Mouse (Mus musculus): ENCODE results near the gene Naglu. TPM values are rescaled to one million over a fixed set of nuclear protein-coding genes. Genes with fewer than 3 reads are reported as not detected.

Gene Naglu
- 10.8 and 11.1 TPM in 2 replicates for polyA plus RNA-seq (2016; fragmentation: Nextera tagmentation; extraction: Ambion mirVana)

- Histone ChIP-seq H3K9me3 (no peaks in the 10 kb centered on the region), H3K4me1 (peaks cover 13% of the 10 kb centered on the region; the same call in 1 of the 2 replicates), H3K9ac (peak within 1 kb of the TSS; percentile 83), H3K4me2 (replicated peaks) (peak within 1 kb of the TSS; percentile 98), H3K4me3 (peak within 1 kb of the TSS; percentile 76), H3K27ac (no peak within 1 kb of the TSS), H3K36me3 (no peaks in the 10 kb centered on the region), H3K27me3 (replicated peaks) (peaks cover 3% of the 10 kb centered on the region; the same call in 1 of the 2 replicates)
- peak; percentile 89 for ATAC-seq (ENCODE audit: low FRiP score, low read depth)
- WGBS, result 5% methylated on average over 35 of the region's 35 CpGs
Measured at GRCm38 (mm10) chr11:101069391-101070188, at the start of gene Naglu. TSS of gene Naglu (plus strand) at chr11:101070012.

DNA sequence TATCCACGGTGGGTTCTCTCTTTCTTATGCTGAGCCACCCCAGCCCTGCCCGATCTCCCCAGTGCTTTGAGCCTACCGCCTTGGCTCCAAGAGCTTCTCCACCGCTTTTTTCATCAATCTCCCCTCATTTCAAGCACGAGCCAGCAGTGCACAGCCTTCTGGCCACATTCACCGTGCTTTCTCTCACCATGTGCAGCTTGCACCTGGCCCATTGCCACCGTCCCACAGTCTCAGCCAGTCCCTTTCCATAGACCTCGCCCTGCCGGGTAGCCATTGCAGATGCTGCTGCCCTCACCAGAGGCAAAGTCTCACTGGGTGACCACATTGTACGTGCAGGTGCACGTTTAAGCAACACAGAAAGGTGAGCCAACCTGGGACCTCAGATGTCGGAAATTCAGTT lies 46.4 kb upstream of the Naglu start:
- Histone ChIP-seq H3K27ac (no peak overlapping the region), H3K9ac (no peak overlapping the region), H3K4me3 (no peak overlapping the region), H3K36me3 (peaks cover 68% of the 10 kb centered on the region), H3K9me3 (no peaks in the 10 kb centered on the region), H3K4me2 (replicated peaks) (no peak overlapping the region), H3K27me3 (replicated peaks) (no peaks in the 10 kb centered on the region), H3K4me1 (no peaks in the 10 kb centered on the region)
- WGBS, result 91% methylated on average over 12 of the region's 12 CpGs
- no peak for ATAC-seq (ENCODE audit: low FRiP score, low read depth)

DNA sequence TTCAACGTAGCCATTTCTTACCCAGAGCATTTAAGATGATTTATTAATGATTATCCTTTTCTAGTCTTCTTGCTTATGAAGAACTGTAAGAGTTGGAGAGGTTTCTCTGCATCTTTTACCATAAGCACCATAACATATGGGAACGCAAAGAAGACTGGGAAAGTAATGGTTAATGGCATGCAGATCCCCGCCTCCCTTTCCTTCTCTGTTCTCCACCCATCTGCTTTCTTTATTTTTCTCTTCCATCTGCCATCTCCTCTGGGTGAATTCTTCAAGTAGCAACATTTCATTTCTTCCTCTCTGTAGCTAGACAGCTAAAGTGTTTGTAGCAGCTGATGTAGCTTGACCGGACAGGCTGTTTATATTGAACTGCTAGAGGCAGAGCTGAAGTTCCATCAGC lies 45.8 kb upstream of the Naglu start:
- Histone ChIP-seq H3K36me3 (peaks cover 68% of the 10 kb centered on the region), H3K27ac (no peak overlapping the region), H3K9me3 (no peaks in the 10 kb centered on the region), H3K4me1 (no peaks in the 10 kb centered on the region), H3K27me3 (replicated peaks) (no peaks in the 10 kb centered on the region), H3K4me3 (no peak overlapping the region), H3K9ac (no peak overlapping the region), H3K4me2 (replicated peaks) (no peak overlapping the region)
- ATAC-seq (ENCODE audit: low FRiP score, low read depth), result no peak
- WGBS, result 92% methylated on average over 4 of the region's 4 CpGs

DNA sequence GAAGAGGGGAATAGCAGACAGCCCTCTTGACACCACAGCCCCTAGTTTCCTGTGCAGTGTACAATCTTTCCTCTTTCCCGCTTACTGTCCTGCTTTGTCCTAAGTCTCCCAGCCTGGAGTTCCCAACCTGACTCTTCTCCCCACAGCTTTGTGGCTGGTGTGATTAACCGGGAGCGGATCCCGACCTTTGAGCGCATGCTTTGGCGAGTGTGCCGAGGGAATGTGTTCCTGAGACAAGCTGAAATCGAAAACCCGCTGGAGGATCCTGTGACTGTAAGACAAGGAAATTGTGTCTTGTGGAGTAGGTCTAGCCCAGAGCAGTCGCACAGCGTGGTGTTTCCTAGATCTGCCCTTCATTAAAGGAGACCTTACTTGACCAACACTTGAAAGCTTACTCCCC lies 42.7 kb upstream of the Naglu start:
- no peaks in the 10 kb centered on the region for H3K27me3 ChIP-seq (replicated peaks)
- no peak overlapping the region for H3K4me2 ChIP-seq (replicated peaks)
- no peak for ATAC-seq (ENCODE audit: low FRiP score, low read depth)
- H3K9me3 ChIP-seq, result no peaks in the 10 kb centered on the region
- WGBS, result 97% methylated on average over 11 of the region's 11 CpGs
- H3K4me1 ChIP-seq, result no peaks in the 10 kb centered on the region
- peaks cover 67% of the 10 kb centered on the region for H3K36me3 ChIP-seq
- H3K9ac ChIP-seq, result no peak overlapping the region
- no peak overlapping the region for H3K4me3 ChIP-seq
- H3K27ac ChIP-seq, result no peak overlapping the region

GRCm38 (mm10) chr11:101029320-101029719 lies 40.5 kb upstream of the Naglu start:
- H3K4me3 ChIP-seq, result no peak overlapping the region

DNA sequence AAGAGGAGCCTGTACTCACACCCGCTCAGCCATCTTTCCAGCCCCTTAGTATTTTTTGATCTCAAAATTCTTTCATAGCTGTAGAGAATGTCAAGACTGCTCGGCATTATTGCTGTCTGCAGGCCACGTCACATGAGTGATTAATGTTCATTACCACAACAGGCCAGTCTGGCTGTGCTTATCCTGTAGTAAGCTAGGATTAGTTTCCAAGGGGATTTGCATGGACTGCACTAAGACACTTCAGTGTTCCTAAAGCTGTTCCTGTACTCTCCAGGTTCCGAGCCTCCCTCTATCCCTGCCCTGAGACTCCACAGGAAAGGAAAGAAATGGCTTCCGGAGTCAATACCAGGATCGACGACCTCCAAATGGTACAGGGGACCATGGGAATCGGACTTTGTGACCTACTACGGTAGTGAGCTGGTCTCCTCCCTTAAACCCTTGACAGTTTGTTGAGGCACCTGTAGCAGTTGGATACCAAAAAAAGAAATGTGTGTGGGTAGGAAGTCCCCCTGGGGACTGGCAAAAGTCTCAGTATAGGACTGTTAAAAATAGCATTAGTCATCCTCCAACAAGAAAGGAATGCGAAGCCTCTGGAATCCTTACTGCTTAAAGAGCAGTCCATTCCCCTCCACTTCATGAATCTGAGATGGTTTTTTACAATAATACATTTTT lies 39.5 kb upstream of the Naglu start:
- WGBS, result 88% methylated on average over 10 of the region's 10 CpGs
- Histone ChIP-seq H3K27ac (no peak overlapping the region), H3K36me3 (peaks cover 78% of the 10 kb centered on the region), H3K9ac (no peak overlapping the region), H3K27me3 (replicated peaks) (no peaks in the 10 kb centered on the region), H3K4me1 (no peaks in the 10 kb centered on the region), H3K4me3 (no peak overlapping the region), H3K4me2 (replicated peaks) (no peak overlapping the region), H3K9me3 (no peaks in the 10 kb centered on the region)
- ATAC-seq (ENCODE audit: low FRiP score, low read depth), result no peak

More at GRCm38 (mm10) chr11:101029320-101029719, 40.5 kb upstream of the Naglu start:
- Histone ChIP-seq H3K27ac (no peak overlapping the region), H3K4me1 (no peaks in the 10 kb centered on the region), H3K9me3 (no peaks in the 10 kb centered on the region), H3K27me3 (replicated peaks) (no peaks in the 10 kb centered on the region), H3K9ac (no peak overlapping the region), H3K4me2 (replicated peaks) (no peak overlapping the region), H3K36me3 (peaks cover 71% of the 10 kb centered on the region)
- 91% methylated on average over 8 of the region's 8 CpGs for WGBS
- no peak for ATAC-seq (ENCODE audit: low FRiP score, low read depth)

DNA sequence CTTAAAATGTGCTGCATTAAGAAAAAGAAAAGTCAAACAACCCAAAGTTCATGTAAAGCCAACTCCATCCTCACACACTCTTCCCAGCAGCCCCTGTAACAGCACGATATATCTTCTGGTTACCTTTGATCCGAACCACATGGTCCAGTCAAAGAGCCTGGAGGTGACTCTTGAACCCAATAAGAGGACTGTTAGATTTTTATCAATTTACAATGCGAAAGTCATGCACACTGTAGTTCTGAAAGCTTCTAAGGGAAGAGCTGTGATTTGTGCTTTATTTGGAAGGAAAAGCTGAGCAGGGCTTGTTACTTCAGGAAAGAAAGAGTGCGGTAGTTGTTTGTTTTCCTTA lies 39.0 kb upstream of the Naglu start:
- Histone ChIP-seq H3K9ac (no peak overlapping the region), H3K27me3 (replicated peaks) (no peaks in the 10 kb centered on the region), H3K9me3 (no peaks in the 10 kb centered on the region), H3K36me3 (peaks cover 81% of the 10 kb centered on the region), H3K4me1 (no peaks in the 10 kb centered on the region), H3K4me3 (no peak overlapping the region), H3K27ac (no peak overlapping the region), H3K4me2 (replicated peaks) (no peak overlapping the region)
- WGBS, result 95% methylated on average over 4 of the region's 4 CpGs
- ATAC-seq (ENCODE audit: low FRiP score, low read depth), result no peak

DNA sequence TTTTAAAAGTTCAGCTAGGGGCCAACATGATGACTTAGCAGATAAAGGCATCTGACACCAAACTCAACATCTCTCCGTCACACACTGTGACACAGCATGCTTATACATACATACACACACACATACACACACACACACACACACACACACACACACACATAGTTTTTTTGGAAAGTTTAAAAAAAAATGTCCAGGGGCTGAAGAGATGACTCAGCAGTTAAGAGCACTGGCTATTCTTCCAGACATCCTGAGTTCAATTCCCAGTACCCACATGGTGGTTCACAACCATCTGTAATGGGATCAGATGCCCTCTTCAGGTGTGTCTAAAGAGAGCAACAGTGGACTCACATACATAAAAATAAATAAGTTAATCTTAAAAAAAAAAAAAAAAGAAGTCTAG lies 38.3 kb upstream of the Naglu start:
- Histone ChIP-seq H3K9ac (no peak overlapping the region), H3K36me3 (peaks cover 85% of the 10 kb centered on the region), H3K9me3 (no peaks in the 10 kb centered on the region), H3K27ac (no peak overlapping the region), H3K4me1 (no peaks in the 10 kb centered on the region), H3K27me3 (replicated peaks) (no peaks in the 10 kb centered on the region), H3K4me3 (no peak overlapping the region), H3K4me2 (replicated peaks) (no peak overlapping the region)
- ATAC-seq (ENCODE audit: low FRiP score, low read depth), result no peak
- 100% methylated on average over 1 of the region's 1 CpGs for WGBS

DNA sequence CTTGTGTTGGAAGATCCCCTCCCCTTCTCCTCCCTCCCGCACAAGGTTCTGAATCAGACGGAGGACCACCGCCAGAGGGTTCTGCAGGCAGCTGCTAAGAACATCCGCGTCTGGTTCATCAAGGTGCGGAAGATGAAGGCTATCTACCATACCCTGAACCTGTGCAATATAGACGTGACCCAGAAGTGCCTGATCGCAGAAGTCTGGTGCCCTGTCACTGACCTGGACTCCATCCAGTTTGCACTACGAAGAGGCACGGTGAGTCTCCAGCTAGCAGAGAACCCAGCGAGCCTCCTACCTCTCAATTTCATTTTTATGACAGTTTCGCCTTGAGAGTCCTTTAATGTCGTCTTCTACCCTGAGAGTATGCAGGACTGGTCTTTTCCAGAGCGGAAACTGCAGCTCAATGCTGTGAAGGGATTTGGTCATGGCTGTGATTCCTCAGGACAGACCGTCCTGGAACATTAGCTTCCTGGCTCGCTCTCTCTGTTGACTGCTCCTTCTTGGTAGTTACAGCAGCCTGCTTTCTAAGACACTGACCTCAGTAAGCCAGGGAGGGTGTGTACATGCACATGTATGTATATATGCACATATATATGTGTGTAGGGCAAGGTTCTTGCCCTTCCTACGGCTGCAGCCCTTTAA lies 35.8 kb upstream of the Naglu start:
- Histone ChIP-seq H3K27me3 (replicated peaks) (no peaks in the 10 kb centered on the region), H3K4me1 (no peaks in the 10 kb centered on the region), H3K9me3 (no peaks in the 10 kb centered on the region), H3K4me3 (no peak overlapping the region), H3K9ac (no peak overlapping the region), H3K27ac (no peak overlapping the region), H3K36me3 (peaks cover 88% of the 10 kb centered on the region), H3K4me2 (replicated peaks) (no peak overlapping the region)
- ATAC-seq (ENCODE audit: low FRiP score, low read depth), result no peak
- 95% methylated on average over 17 of the region's 17 CpGs for WGBS

GRCm38 (mm10) chr11:101034614-101035327 lies 35.0 kb upstream of the Naglu start:
- Histone ChIP-seq H3K27ac (no peak overlapping the region), H3K4me2 (replicated peaks) (no peak overlapping the region), H3K4me3 (no peak overlapping the region), H3K36me3 (peaks cover 92% of the 10 kb centered on the region), H3K27me3 (replicated peaks) (no peaks in the 10 kb centered on the region), H3K4me1 (no peaks in the 10 kb centered on the region), H3K9me3 (no peaks in the 10 kb centered on the region), H3K9ac (no peak overlapping the region)
- no peak for ATAC-seq (ENCODE audit: low FRiP score, low read depth)
- WGBS, result 97% methylated on average over 8 of the region's 8 CpGs

- Histone ChIP-seq H3K9me3 (no peaks in the 10 kb centered on the region), H3K4me1 (no peaks in the 10 kb centered on the region), H3K36me3 (peaks cover 92% of the 10 kb centered on the region), H3K27me3 (replicated peaks) (no peaks in the 10 kb centered on the region), H3K27ac (no peak overlapping the region), H3K4me3 (no peak overlapping the region), H3K9ac (no peak overlapping the region), H3K4me2 (replicated peaks) (no peak overlapping the region)
- ATAC-seq (ENCODE audit: low FRiP score, low read depth), result no peak
- 84% methylated on average over 4 of the region's 4 CpGs for WGBS
Measured at GRCm38 (mm10) chr11:101035328-101035695, 34.5 kb upstream of the Naglu start.

DNA sequence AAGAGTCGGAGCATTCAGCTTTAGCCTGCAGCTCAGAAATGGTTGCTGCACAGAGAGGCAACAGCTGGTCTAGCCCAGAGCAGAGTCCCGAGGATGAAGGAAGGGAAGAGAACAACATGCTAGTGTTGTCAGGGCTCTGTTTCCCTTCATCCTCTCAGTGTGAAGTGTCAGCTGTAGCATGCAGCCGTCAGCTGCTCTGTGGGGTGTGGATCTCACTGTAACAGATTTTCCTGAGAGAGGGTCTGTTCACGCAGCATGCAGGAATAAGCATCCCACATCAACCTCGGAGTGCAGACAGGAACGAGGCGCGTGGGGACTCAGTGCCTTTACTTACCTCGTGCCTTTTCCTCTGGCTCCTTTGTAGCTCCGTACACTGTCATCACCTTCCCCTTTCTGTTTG lies 32.0 kb upstream of the Naglu start:
- Histone ChIP-seq H3K27me3 (replicated peaks) (no peaks in the 10 kb centered on the region), H3K4me1 (no peaks in the 10 kb centered on the region), H3K4me3 (no peak overlapping the region), H3K27ac (no peak overlapping the region), H3K9ac (no peak overlapping the region), H3K4me2 (replicated peaks) (no peak overlapping the region), H3K36me3 (peaks cover 93% of the 10 kb centered on the region), H3K9me3 (no peaks in the 10 kb centered on the region)
- 81% methylated on average over 10 of the region's 10 CpGs for WGBS
- ATAC-seq (ENCODE audit: low FRiP score, low read depth), result no peak

Data from neural tube, embryonic 12.5 days (tissue).